Mouse (Mus musculus) myocyte (in vitro differentiated cells): ENCODE results near the gene Bcorl1.

Source experiments
- CEBPB ChIP-seq: IDR thresholded peaks from 2 replicates; pipeline ENCODE4 v1.6.1; 2011; ENCODE audit warnings: mild to moderate bottlenecking, moderate library complexity; ENCODE audit not compliant: poor library complexity, insufficient read depth, severe bottlenecking
- E2F4 ChIP-seq: IDR thresholded peaks from one replicate; pipeline ENCODE4 v1.6.1; 2011; ENCODE audit warnings: mild to moderate bottlenecking, control low read depth, moderate library complexity; ENCODE audit not compliant: insufficient read depth
- MYOD1 ChIP-seq, 3 experiments: IDR thresholded peaks; one replicate each; pipeline ENCODE4 v1.6.1; 2011; ENCODE audit warnings: control low read depth in 2 of 3, low read depth in 2 of 3, mild to moderate bottlenecking in 2 of 3, moderate library complexity in 1 of 3; ENCODE audit not compliant: insufficient read length in 2 of 3, control insufficient read depth in 1 of 3
- POLR2A ChIP-seq: IDR thresholded peaks from one replicate; pipeline ENCODE4 v1.6.1; 2011; ENCODE audit warnings: low read depth, mild to moderate bottlenecking, control low read depth, moderate library complexity; ENCODE audit not compliant: insufficient read length
- POLR2AphosphoS2 ChIP-seq: IDR thresholded peaks from one replicate; pipeline ENCODE4 v1.6.1; 2011; ENCODE audit warnings: low read depth, control low read depth; ENCODE audit not compliant: insufficient read length
- REST ChIP-seq: IDR thresholded peaks from one replicate; pipeline ENCODE4 v1.6.1; 2011; ENCODE audit warnings: mild to moderate bottlenecking, control low read depth, moderate library complexity; ENCODE audit not compliant: insufficient read depth, insufficient read length
- SRF ChIP-seq: IDR thresholded peaks from one replicate; pipeline ENCODE4 v1.6.1; 2011; ENCODE audit warnings: low read depth; ENCODE audit not compliant: control insufficient read depth, insufficient read length
- TCF12 ChIP-seq: IDR thresholded peaks from one replicate; pipeline ENCODE4 v1.6.1; 2011; ENCODE audit warnings: mild to moderate bottlenecking, control low read depth; ENCODE audit not compliant: poor library complexity, insufficient read depth, severe bottlenecking
- TCF3 ChIP-seq: IDR thresholded peaks from one replicate; pipeline ENCODE4 v1.6.1; 2011; ENCODE audit warnings: low read depth, control low read depth; ENCODE audit not compliant: insufficient read length
- USF1 ChIP-seq: IDR thresholded peaks from one replicate; pipeline ENCODE4 v1.6.1; 2011; ENCODE audit warnings: low read depth, mild to moderate bottlenecking, control low read depth, moderate library complexity

- TF ChIP-seq TCF12 (no peak), USF1 (no peak), CEBPB (no peak), POLR2A (no peak), E2F4 (no peak), REST (no peak), POLR2AphosphoS2 (no peak), SRF (no peak), TCF3 (no peak), MYOD1 (IDR thresholded peaks at IDR 0.05; ENCODE audit: control insufficient read depth in 1 of 3, insufficient read length in 2 of 3, low read depth in 2 of 3) (no peak)
Observed at GRCm38 (mm10) chrX:48345385-48345932, 4.3 kb downstream of the Bcorl1 start.
